Mouse (Mus musculus): ENCODE measurements at regions not wholly inside any gene's neighbourhood (a gene's known extent, or its start where the extent isn't known, plus 50 kb on each side); places are given as distances from the start of the nearest gene placed in this dataset.

DNA sequence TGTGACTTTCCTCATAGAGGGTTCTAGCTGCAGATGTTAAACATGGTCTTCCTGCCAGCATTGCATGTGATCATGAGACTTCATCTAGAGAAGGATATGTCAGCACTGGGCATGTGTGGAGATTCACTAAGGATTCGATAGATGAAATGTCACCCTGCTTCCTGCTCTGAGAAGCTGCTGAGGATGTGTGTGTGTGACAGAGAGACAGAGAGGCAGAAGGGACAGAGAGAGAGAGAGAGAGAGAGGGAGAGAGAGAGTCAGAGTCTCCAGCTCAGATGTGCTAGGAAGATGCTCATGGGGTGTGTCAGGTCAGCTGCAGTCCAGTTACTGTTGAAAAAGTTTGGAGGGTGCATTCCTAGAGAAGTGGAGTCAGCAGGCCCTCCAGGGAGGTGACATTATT lies 78.9 kb upstream of the Glrp1 start:
- 21% methylated on average over 1 of the region's 1 CpGs for WGBS (ENCODE audit: insufficient replicate concordance)

DNA sequence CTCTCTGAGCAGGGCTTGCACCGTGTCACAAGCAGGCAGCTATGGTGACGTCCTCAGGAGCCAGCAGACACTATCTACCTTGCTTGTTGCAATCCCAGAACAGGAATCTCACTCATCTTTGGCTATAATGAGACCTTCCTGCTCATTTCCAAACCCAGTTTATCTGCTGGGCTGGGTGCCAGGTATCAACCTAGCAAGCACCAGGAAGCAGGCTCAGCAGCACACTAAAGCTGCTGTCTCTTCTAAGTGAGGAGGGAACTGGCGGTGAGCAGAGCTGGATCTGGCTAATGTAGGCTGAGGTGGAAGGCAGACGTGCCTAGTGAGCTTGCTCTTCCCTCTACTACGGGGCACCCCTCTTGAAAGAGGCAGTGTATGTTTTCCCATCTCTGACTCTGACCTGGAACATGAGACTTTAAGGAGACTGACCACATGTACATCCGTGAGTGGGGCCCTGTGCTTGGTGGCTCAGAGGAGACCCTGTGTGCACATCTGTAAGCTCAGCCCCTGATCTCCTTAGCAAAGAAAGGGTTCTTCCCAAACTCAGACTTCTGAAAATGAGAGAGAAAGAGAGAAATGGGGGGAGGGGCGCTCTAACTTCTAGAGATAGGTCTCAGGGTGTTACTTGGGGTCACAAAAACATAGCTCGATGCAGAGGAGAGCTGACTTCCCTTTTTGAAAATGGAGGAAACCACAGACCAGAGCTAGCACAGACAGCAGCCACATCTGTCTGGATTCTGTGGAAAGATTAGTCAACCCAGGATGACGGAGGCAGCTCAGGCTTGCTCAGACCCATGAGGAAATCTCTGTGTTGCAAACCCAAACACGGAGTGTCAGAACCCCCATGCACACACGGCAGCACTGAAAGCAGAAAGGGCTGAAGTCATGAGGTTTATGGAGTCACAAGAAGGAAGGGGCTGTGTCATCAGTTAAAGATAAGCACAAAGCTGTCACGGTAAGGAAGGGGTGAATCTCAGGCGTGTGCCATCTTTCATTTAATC lies 77.3 kb upstream of the Glrp1 start:
- Histone ChIP-seq H3K27ac (no peak overlapping the region), H3K27me3 (ENCODE audit: control insufficient read depth, insufficient read depth, low read length) (no peaks in the 10 kb centered on the region), H3K9ac (replicated peaks) (no peak overlapping the region), H3K4me1 (replicated peaks; ENCODE audit: control insufficient read depth in 2 of 2, insufficient read depth in 2 of 2, low read length in 1 of 2) (peaks cover 0 to 4% of the 10 kb centered on the region in 2 experiments; a peak in 2 of 4 replicates), H3K4me2 (ENCODE audit: low read depth) (no peak overlapping the region), H3K4me3 (ENCODE audit: insufficient read depth in 1 of 2, low read depth in 2 of 2, low read length in 2 of 2) (no peak overlapping the region), H3K36me3 (replicated peaks; ENCODE audit: control insufficient read depth, insufficient read depth, low read depth) (no peaks in the 10 kb centered on the region), H3K9me3 (ENCODE audit: control insufficient read depth, low read length) (no peaks in the 10 kb centered on the region)
- 14% methylated on average over 13 of the region's 13 CpGs for WGBS (ENCODE audit: insufficient replicate concordance)
- peak; percentile 34 to 54 (median 37) for DNase-seq (ENCODE audit: low read depth in 3 of 3, low spot score in 3 of 3)
- TF ChIP-seq CTCF (IDR thresholded peaks at IDR 0.05; ENCODE audit: low read depth), result no peak
- TF ChIP-seq EP300 (IDR thresholded peaks at IDR 0.05; ENCODE audit: low read depth), result no peak
- peak; percentile 63 for ATAC-seq (ENCODE audit: insufficient read depth)

More for the DNA sequence above, 78.9 kb upstream of the Glrp1 start:
- Histone ChIP-seq H3K9me3 (ENCODE audit: control insufficient read depth, low read length) (no peaks in the 10 kb centered on the region), H3K9ac (replicated peaks) (no peak overlapping the region), H3K4me3 (ENCODE audit: insufficient read depth in 1 of 2, low read depth in 2 of 2, low read length in 2 of 2) (no peak overlapping the region), H3K27ac (no peak overlapping the region), H3K4me2 (ENCODE audit: low read depth) (no peak overlapping the region), H3K27me3 (ENCODE audit: control insufficient read depth, insufficient read depth, low read length) (no peaks in the 10 kb centered on the region), H3K4me1 (replicated peaks; ENCODE audit: control insufficient read depth in 2 of 2, insufficient read depth in 2 of 2, low read length in 1 of 2) (peaks cover 0 to 4% of the 10 kb centered on the region in 2 experiments; a peak in 2 of 4 replicates), H3K36me3 (replicated peaks; ENCODE audit: control insufficient read depth, insufficient read depth, low read depth) (no peaks in the 10 kb centered on the region)
- no peak for TF ChIP-seq EP300 (IDR thresholded peaks at IDR 0.05; ENCODE audit: low read depth)
- TF ChIP-seq CTCF (IDR thresholded peaks at IDR 0.05; ENCODE audit: low read depth), result no peak
- ATAC-seq (ENCODE audit: insufficient read depth) (no peak), DNase-seq (ENCODE audit: low read depth in 3 of 3, low spot score in 3 of 3) (no peak)

DNA sequence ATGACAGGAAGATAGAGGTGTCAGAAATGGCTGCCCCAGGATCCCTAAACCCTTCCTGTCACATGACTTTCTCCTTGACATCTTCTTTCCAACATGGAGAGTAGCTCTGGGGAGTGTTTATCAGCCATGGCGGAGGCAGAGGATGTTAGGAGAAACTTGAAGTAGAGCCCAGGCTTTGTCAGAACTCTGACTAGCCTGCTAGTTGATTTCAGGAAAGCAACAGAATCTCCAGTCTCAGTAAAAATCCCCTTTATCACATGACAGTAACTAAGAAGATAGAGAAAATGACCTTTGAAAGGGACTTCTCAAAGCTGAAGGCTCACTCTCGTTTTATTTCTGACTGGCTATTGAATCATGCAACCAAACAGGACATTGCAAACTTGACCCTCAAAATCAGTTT lies 76.3 kb upstream of the Glrp1 start:
- Histone ChIP-seq H3K4me3 (ENCODE audit: insufficient read depth in 1 of 2, low read depth in 2 of 2, low read length in 2 of 2) (no peak overlapping the region), H3K9me3 (ENCODE audit: control insufficient read depth, low read length) (no peaks in the 10 kb centered on the region), H3K4me2 (ENCODE audit: low read depth) (no peak overlapping the region), H3K9ac (replicated peaks) (no peak overlapping the region), H3K36me3 (replicated peaks; ENCODE audit: control insufficient read depth, insufficient read depth, low read depth) (no peaks in the 10 kb centered on the region), H3K4me1 (replicated peaks; ENCODE audit: control insufficient read depth in 2 of 2, insufficient read depth in 2 of 2, low read length in 1 of 2) (peaks cover 0 to 4% of the 10 kb centered on the region in 2 experiments; a peak in 2 of 4 replicates), H3K27ac (no peak overlapping the region), H3K27me3 (ENCODE audit: control insufficient read depth, insufficient read depth, low read length) (no peaks in the 10 kb centered on the region)
- no peak for TF ChIP-seq CTCF (IDR thresholded peaks at IDR 0.05; ENCODE audit: low read depth)
- TF ChIP-seq EP300 (IDR thresholded peaks at IDR 0.05; ENCODE audit: low read depth), result no peak
- no peak for ATAC-seq (ENCODE audit: insufficient read depth)
- no peak for DNase-seq (ENCODE audit: low read depth in 3 of 3, low spot score in 3 of 3)
- WGBS (ENCODE audit: insufficient replicate concordance), result 39% methylated on average over 2 of the region's 2 CpGs

DNA sequence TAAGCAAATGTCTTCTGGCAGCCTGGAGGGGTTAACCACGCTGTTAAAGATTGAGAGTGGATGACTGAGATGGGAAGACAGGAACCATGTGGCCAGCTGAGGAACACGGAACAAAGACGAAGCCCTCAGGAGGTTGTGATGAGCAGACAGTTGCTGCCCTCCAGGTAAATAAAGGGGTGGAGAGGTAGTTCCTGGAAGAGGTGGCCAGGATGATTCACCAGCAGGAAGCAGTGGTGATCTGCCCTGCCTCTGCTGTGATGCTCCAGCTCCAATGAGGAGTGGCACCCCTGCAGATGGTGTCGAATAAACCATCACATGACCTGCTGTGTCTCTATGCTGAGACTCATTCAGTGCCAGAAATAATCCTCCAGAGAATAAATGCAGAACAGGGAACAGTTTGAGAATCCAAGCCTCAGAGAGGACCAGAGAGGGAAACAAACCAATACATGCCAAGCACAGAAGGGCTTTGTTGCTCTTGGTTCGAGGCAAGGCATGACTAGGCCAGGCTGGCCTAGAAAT lies 74.7 kb upstream of the Glrp1 start:
- H3K27me3 ChIP-seq (ENCODE audit: control insufficient read depth, insufficient read depth, low read length), result no peaks in the 10 kb centered on the region
- DNase-seq (ENCODE audit: low read depth in 3 of 3, low spot score in 3 of 3), result no peak
- H3K36me3 ChIP-seq (replicated peaks; ENCODE audit: control insufficient read depth, insufficient read depth, low read depth), result no peaks in the 10 kb centered on the region
- no peak overlapping the region for H3K4me2 ChIP-seq (ENCODE audit: low read depth)
- ATAC-seq (ENCODE audit: insufficient read depth), result no peak
- peaks cover 0 to 4% of the 10 kb centered on the region in 2 experiments; a peak in 2 of 4 replicates for H3K4me1 ChIP-seq (replicated peaks; ENCODE audit: control insufficient read depth in 2 of 2, insufficient read depth in 2 of 2, low read length in 1 of 2)
- TF ChIP-seq CTCF (IDR thresholded peaks at IDR 0.05; ENCODE audit: low read depth) (no peak), EP300 (IDR thresholded peaks at IDR 0.05; ENCODE audit: low read depth) (no peak)
- WGBS (ENCODE audit: insufficient replicate concordance), result 40% methylated on average over 5 of the region's 5 CpGs
- no peak overlapping the region for H3K9ac ChIP-seq (replicated peaks)
- H3K9me3 ChIP-seq (ENCODE audit: control insufficient read depth, low read length), result no peaks in the 10 kb centered on the region
- no peak overlapping the region for H3K27ac ChIP-seq
- H3K4me3 ChIP-seq (ENCODE audit: insufficient read depth in 1 of 2, low read depth in 2 of 2, low read length in 2 of 2), result no peak overlapping the region

DNA sequence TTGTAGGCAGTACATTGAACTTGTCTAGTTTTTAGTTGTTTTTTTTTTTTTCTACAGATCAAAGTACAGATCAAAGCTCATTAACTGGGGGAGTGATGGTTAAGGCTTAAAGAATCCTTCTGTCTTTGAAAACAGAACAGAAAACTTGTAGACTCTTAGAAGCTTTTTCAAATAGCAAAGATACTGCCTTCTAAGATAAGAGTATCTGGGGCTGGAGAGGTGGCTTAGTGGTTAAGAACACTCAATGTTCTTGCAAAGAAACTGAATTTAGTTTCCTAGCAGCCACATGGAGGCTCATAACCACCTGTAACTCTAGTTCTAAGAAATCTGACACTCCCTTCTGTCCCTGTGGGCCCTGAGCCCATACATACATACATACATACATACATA lies 68.4 kb upstream of the Glrp1 start:
- Histone ChIP-seq H3K4me3 (ENCODE audit: insufficient read depth in 1 of 2, low read depth in 2 of 2, low read length in 2 of 2) (no peak overlapping the region), H3K27me3 (ENCODE audit: control insufficient read depth, insufficient read depth, low read length) (no peaks in the 10 kb centered on the region), H3K9ac (replicated peaks) (no peak overlapping the region), H3K9me3 (ENCODE audit: control insufficient read depth, low read length) (no peaks in the 10 kb centered on the region), H3K27ac (no peak overlapping the region), H3K4me2 (ENCODE audit: low read depth) (no peak overlapping the region), H3K4me1 (replicated peaks; ENCODE audit: control insufficient read depth in 2 of 2, insufficient read depth in 2 of 2, low read length in 1 of 2) (peaks cover 0 to 2% of the 10 kb centered on the region in 2 experiments; a peak in 1 of 4 replicates), H3K36me3 (replicated peaks; ENCODE audit: control insufficient read depth, insufficient read depth, low read depth) (no peaks in the 10 kb centered on the region)
- TF ChIP-seq CTCF (IDR thresholded peaks at IDR 0.05; ENCODE audit: low read depth), result no peak
- no peak for TF ChIP-seq EP300 (IDR thresholded peaks at IDR 0.05; ENCODE audit: low read depth)
- no peak for ATAC-seq (ENCODE audit: insufficient read depth)
- no peak for DNase-seq (ENCODE audit: low read depth in 3 of 3, low spot score in 3 of 3)
